Mouse (Mus musculus) Muller cell, postnatal 12 days (primary cell): Measurements from ENCODE around the gene 1700074P13Rik.
"Not testable (repeated sequence)": the region's sequence is repeated elsewhere in the genome, so short reads cannot be mapped to it uniquely, and the experiment has no call there.

Source experiments
- DNase-seq: peaks from one replicate; pipeline ENCODE4 v3.0.0-alpha.2; 2015; ENCODE audit errors: inconsistent ontology term

1700074P13Rik gene

DNA sequence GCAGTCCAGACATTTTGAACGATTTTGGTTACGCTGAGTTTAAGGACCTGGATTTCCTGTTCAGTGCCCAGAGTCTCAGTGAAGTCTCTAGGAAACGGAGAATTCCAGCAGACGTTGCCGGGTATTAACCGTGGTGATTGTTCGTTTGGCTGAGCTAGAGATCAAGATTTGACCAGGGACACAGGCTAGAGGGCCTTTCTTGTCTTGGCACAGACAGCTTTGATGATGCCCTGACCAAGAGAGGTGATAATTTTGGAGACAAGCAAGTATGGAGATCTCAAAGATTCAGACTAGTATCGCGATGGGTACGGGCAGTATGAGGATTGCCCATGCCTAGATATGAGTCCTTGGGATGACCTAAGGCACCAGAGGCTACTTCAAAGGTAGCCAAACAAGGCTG, at the start of gene 1700074P13Rik:
1700074P13Rik (minus strand) TSS at position 101 of the 400 bp plus-strand sequence.
- no peak for DNase-seq

DNA sequence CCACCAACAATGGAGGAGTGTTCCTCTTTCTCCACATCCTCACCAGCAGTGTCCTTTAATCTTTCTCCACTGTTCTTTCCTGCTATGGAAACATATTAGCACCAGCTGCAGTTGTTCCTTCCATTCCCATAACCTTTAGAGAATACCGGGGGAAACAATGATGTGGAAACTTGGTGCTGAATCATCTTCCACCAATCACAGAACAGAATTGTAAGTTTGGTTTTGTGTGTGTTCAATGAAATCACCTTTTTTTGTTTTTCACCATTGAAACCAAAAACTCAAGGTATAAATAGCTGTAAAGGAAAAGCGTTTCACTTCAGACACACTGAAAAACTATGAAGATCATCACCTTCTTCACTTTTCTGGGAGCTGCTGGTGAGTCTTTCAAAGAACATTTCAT, 24.1 kb upstream of the 1700074P13Rik start, which contains the start of gene 1810009J06Rik:
1810009J06Rik (plus strand) TSS at position 301 of the 400 bp plus-strand sequence.
- not testable (repeated sequence) for DNase-seq

DNA sequence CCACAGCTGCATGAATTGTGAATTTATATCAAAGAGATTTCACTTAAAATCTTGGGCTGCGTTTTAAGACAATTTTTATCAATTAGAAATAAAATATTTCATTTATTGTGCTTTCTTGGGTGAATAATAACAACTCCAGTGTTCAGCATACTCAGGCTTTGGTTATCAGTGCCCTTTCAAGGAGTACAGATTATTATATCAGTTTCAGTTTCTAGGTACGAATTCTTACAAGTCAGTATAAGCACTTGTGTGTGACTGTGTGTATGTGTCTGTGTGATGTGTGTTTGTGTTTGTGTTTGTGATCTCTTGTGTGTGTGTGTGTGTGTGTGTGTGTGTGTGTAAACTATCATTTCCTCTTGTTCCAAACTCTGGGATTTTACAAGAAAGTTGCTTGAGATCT, 13.4 kb upstream of the 1700074P13Rik start:
- DNase-seq = no peak

DNA sequence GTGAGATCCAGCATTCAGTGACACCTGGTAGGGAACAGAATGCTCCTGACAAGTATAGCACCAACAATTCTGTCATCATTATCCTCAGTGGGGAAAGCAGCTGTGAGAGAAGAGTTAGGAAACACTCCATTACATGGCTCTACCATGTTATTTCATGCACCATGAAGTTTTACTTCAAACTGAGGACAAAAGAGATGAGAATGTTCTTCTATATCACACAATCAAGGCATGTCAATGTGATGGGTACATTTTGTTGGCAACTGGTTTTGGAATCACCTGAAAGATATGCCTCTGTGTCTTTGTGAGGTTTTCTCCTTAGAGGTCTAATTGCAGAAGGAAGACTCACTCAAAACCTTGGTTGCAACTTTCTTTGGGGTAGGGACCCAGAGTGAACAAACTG, 11.4 kb upstream of the 1700074P13Rik start, which contains the start of gene Gm4744:
Gm4744 (minus strand) TSS at position 101 of the 400 bp plus-strand sequence.
- no peak for DNase-seq

DNA sequence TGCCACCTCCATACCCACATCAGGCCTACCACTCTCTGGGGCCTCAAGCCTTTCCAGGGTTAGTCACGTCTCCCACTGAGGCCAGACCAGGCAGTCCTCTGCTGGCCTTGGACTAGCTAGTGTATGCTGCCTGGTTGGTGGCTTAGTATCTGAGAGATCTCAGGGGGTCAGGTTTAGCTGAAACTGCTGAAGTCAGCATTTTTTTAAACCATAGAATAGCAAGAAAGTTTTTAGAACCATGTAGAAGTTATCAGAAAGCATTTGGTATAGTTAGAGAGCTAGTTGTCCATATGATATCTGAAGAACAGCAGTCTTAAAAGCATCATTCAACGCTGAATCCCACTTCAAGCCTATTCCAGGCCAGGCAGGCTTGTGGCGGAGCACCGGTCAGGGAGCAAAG, 20.4 kb downstream of the 1700074P13Rik start:
- DNase-seq = no peak

DNA sequence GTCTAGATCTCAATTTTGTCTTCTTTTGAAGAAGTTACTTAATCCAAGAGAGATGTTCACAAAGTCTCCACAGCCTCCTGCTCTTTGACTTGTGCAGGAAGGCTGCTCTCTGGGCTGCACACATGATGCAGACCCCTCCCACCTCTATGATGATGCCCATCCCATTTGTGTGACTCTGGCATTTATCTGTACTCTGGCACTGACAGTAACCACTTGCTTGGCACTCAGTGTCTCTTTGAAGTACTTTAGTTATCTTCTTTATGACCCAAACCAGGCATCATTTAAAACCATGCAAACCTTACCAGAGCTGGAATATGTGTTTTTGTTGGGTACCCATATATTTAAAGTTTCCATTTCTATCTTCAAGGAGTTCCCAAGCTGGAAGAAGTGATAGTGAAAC, 40.1 kb downstream of the 1700074P13Rik start, which contains the start of gene Prss58:
Prss58 (minus strand) TSS at position 101 of the 400 bp plus-strand sequence.
- DNase-seq = no peak

DNA sequence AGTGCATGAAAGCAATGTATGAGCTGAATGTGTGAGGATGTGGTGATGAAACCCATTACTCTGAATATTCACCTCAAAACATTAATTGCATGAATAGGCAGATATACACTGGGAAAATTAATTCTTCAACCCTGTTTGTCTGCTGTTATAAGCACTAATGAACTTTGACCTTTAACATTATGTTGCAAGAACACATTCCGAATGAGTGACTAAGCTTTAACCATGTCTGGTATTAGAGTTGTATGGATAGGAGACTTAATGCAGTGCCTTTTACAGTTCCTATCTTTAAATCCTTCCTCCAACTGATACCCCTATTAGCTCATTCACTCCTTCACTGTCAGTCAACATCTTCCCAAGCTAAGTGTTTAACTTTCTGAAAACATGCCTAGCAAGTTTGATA, 45.6 kb downstream of the 1700074P13Rik start:
- DNase-seq = no peak

DNA sequence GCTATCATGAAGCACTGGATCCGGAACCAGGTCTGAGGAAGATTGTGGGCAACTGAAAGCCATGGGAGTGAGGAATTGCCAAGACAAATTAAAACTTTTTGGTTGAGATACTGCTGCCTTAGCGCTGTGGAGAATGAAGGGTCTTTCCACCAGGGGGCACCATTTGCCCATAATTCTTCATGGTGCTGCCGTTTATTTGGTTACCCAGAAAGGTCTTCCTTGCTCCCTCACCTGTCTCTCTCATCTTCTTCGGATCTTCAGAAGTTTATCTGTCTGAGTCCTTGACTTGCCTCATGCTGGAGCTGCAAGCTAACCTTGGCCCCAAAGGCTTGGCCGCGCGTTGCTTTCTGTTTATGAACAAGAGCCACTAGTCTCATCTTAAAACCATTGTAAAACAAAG, 46.8 kb downstream of the 1700074P13Rik start:
- peak; percentile 9 for DNase-seq

DNA sequence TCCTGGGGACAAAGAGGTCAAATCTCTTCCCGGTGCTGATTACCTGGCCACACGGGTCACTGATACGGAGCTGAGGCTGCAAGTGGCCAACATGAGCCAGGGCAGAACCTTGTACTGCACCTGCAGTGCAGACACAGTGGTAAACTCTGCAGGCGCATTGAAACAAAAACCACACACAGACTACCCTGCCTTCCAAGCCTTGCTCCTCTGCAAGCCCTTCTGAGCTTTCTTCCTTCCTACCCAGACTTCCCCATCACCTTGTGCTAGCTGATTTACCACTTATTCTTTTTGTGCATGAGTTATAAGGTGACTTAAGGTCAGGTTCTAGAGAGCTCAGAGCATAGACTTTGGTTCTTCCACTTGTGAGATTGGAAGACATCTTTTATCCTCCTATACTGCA, 48.6 kb downstream of the 1700074P13Rik start:
- DNase-seq = no peak

DNA sequence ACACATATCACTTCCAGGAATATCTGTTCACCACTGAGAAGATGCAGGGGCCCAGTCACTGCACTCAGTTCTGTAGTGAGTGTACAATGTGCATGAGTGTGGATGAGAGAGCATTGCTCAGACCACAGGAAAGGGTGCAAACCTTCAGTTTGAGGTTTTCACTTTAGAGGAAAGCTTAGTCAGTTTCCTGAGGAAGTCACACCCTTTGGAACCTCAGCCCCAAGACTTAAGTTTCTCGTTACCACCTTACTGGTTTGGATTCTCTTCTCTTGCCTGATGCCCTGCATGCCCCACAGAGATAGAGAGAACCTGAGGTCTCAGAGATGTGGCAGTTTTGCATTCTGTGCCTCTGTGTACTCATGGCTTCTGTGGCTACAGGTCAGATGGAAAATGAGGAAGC, 49.4 kb downstream of the 1700074P13Rik start:
- no peak for DNase-seq

DNA sequence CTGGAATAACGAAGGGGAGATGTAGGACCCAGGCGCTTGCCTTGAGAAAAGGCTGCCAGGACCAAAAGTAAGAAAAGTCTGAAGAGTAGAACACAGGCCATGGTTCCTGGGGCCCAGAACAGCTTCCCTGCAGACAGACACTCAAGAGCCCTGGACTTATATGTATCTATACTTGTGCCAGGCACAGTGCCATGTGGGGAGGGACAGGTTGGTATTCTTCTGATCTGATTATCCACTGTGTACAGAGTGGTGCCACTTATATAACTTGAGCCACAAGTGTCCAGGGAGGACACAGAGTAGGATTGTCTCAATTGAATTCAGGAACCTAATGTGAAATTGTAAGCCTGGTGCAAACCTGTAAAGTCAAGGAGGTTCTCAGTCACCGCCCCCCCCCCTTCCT, 53.0 kb downstream of the 1700074P13Rik start, which contains the start of gene Moxd2:
Moxd2 (minus strand) TSS at position 101 of the 400 bp plus-strand sequence.
- no peak for DNase-seq
